Mouse (Mus musculus): ENCODE measurements around the gene Trim3. TPM values are rescaled to one million over a fixed set of nuclear protein-coding genes. Genes with fewer than 3 reads are reported as not detected.

Gene Trim3
- 17.5 TPM for total RNA-seq (2023)

GRCm38 (mm10) chr7:105633127-105633800 lies at the start of gene Trim3:
Gene Trim3 (minus strand): TSS chr7:105633571.

GRCm38 (mm10) chr7:105650639-105651435 lies 17.5 kb upstream of the Trim3 start, which contains the start of gene Dnhd1:
Gene Dnhd1 (plus strand): TSS chr7:105650827.

GRCm38 (mm10) chr7:105640233-105640893 lies 7.0 kb upstream of the Trim3 start, which contains the start of the genes Arfip2 and Gm45799:
Gene Arfip2 (minus strand): TSS chr7:105640416.
Gene Gm45799 (plus strand): TSS chr7:105640552.

GRCm38 (mm10) chr7:105639756-105640155 lies 6.4 kb upstream of the Trim3 start, which contains the start of gene Timm10b:
Gene Timm10b (plus strand): TSS chr7:105640056.

GRCm38 (mm10) chr7:105581094-105581703 lies 52.2 kb downstream of the Trim3 start, which contains the start of gene Apbb1:
Gene Apbb1 (minus strand): TSS chr7:105581653.

Other genes starting within 250 kb of the Trim3 start
- 42.6 TPM for gene Fam160a2, start 233.5 kb downstream of the Trim3 start, total RNA-seq (2023)
- not detected for gene Cnga4, start 229.0 kb downstream of the Trim3 start, total RNA-seq (2023)
- not detected for gene Cckbr, start 207.8 kb downstream of the Trim3 start, total RNA-seq (2023)
- not detected for gene Cavin3, start 151.3 kb downstream of the Trim3 start, total RNA-seq (2023)
- 21.5 TPM for gene Smpd1, start 79.2 kb downstream of the Trim3 start, total RNA-seq (2023)
- gene Apbb1, start 51.9 kb downstream of the Trim3 start, total RNA-seq (2023): 2.6 TPM
- gene Hpx, start 33.4 kb downstream of the Trim3 start, total RNA-seq (2023): not detected
- 68.0 TPM for gene Timm10b, start 6.5 kb upstream of the Trim3 start, total RNA-seq (2023)
- 31.9 TPM for gene Arfip2, start 6.8 kb upstream of the Trim3 start, total RNA-seq (2023)
- gene Gm45799, start 7.0 kb upstream of the Trim3 start, total RNA-seq (2023): 8.8 TPM
- 4.7 TPM for gene Dnhd1, start 17.3 kb upstream of the Trim3 start, total RNA-seq (2023)
- gene Ilk, start 103.0 kb upstream of the Trim3 start, total RNA-seq (2023): 93.6 TPM
- gene Rrp8, start 103.8 kb upstream of the Trim3 start, total RNA-seq (2023): 20.0 TPM
- gene Taf10, start 110.8 kb upstream of the Trim3 start, total RNA-seq (2023): 190 TPM
- 50.2 TPM for gene Tpp1, start 118.7 kb upstream of the Trim3 start, total RNA-seq (2023)
- 0.03 TPM for gene Dchs1, start 154.1 kb upstream of the Trim3 start, total RNA-seq (2023)
- gene Mrpl17, start 177.5 kb upstream of the Trim3 start, total RNA-seq (2023): 59.0 TPM

All from CD8-positive naive resting alpha-beta T cell, adult 57 days (primary cell).